Mouse (Mus musculus): ENCODE data around the gene Zbtb3. TPM values are rescaled to one million over a fixed set of nuclear protein-coding genes. Genes with fewer than 3 reads are reported as not detected.

Gene Zbtb3
- polyA plus RNA-seq, 1 experiment: 4.1 TPM

- peaks cover 7% of the 10 kb centered on the region for H3K36me3 ChIP-seq (ENCODE audit: control insufficient read depth, insufficient read depth, low read length, poor library complexity, severe bottlenecking)
- peak within 1 kb of the TSS; percentile 58 for H3K27ac ChIP-seq (ENCODE audit: insufficient read depth, low read length)
- no peaks in the 10 kb centered on the region for H3K27me3 ChIP-seq (ENCODE audit: control insufficient read depth, insufficient read depth, low read length, poor library complexity, severe bottlenecking)
- no peaks in the 10 kb centered on the region for H3K9me3 ChIP-seq (replicated peaks; ENCODE audit: control insufficient read depth, insufficient read depth, low read length, poor library complexity, severe bottlenecking)
- H3K4me3 ChIP-seq (ENCODE audit: low read depth, low read length): peak within 1 kb of the TSS; percentile 62
- H3K4me1 ChIP-seq (ENCODE audit: control insufficient read depth, insufficient read depth, low read length): peaks cover 2% of the 10 kb centered on the region
- TF ChIP-seq EP300 (IDR thresholded peaks at IDR 0.05; ENCODE audit: insufficient read depth, low read depth, low read length) (no peak), POLR2A (IDR thresholded peaks at IDR 0.05; ENCODE audit: insufficient read depth, low read length) (peak; percentile 9)
- H3K9ac ChIP-seq (ENCODE audit: low read depth, poor library complexity, severe bottlenecking): peak within 1 kb of the TSS; percentile 66
Measured at GRCm38 (mm10) chr19:8850402-8850901, 48.1 kb downstream of the Zbtb3 start, which contains the start of gene Lrrn4cl. Lrrn4cl (plus strand) TSS chr19:8850768.

- Histone ChIP-seq H3K36me3 (ENCODE audit: control insufficient read depth, insufficient read depth, low read length, poor library complexity, severe bottlenecking) (peaks cover 2% of the 10 kb centered on the region), H3K4me3 (ENCODE audit: low read depth, low read length) (peak overlapping the region; percentile 46), H3K27ac (ENCODE audit: insufficient read depth, low read length) (no peak overlapping the region), H3K27me3 (ENCODE audit: control insufficient read depth, insufficient read depth, low read length, poor library complexity, severe bottlenecking) (no peaks in the 10 kb centered on the region), H3K9ac (ENCODE audit: low read depth, poor library complexity, severe bottlenecking) (0 out of 2 replicates have a peak overlapping the region, but pooled peaks have one; percentile 9), H3K4me1 (ENCODE audit: control insufficient read depth, insufficient read depth, low read length) (peaks cover 2% of the 10 kb centered on the region), H3K9me3 (replicated peaks; ENCODE audit: control insufficient read depth, insufficient read depth, low read length, poor library complexity, severe bottlenecking) (no peaks in the 10 kb centered on the region)
- no peak for TF ChIP-seq POLR2A (IDR thresholded peaks at IDR 0.05; ENCODE audit: insufficient read depth, low read length)
- TF ChIP-seq CTCF (IDR thresholded peaks at IDR 0.05; ENCODE audit: low read depth, low read length): peak; percentile 47
- no peak for TF ChIP-seq EP300 (IDR thresholded peaks at IDR 0.05; ENCODE audit: insufficient read depth, low read depth, low read length)
Measured at GRCm38 (mm10) chr19:8851639-8852038, 49.3 kb downstream of the Zbtb3 start.

- Histone ChIP-seq H3K27me3 (ENCODE audit: control insufficient read depth, insufficient read depth, low read length, poor library complexity, severe bottlenecking) (no peaks in the 10 kb centered on the region), H3K4me3 (ENCODE audit: low read depth, low read length) (peak overlapping the region; percentile 46), H3K36me3 (ENCODE audit: control insufficient read depth, insufficient read depth, low read length, poor library complexity, severe bottlenecking) (no peaks in the 10 kb centered on the region), H3K9me3 (replicated peaks; ENCODE audit: control insufficient read depth, insufficient read depth, low read length, poor library complexity, severe bottlenecking) (no peaks in the 10 kb centered on the region), H3K4me1 (ENCODE audit: control insufficient read depth, insufficient read depth, low read length) (peaks cover 2% of the 10 kb centered on the region), H3K27ac (ENCODE audit: insufficient read depth, low read length) (no peak overlapping the region), H3K9ac (ENCODE audit: low read depth, poor library complexity, severe bottlenecking) (0 out of 2 replicates have a peak overlapping the region, but pooled peaks have one; percentile 9)
- no peak for TF ChIP-seq EP300 (IDR thresholded peaks at IDR 0.05; ENCODE audit: insufficient read depth, low read depth, low read length)
- no peak for TF ChIP-seq CTCF (IDR thresholded peaks at IDR 0.05; ENCODE audit: low read depth, low read length)
- no peak for TF ChIP-seq POLR2A (IDR thresholded peaks at IDR 0.05; ENCODE audit: insufficient read depth, low read length)
Measured at GRCm38 (mm10) chr19:8852236-8852928, 50.0 kb downstream of the Zbtb3 start.

GRCm38 (mm10) chr19:8853117-8853516, 50.8 kb downstream of the Zbtb3 start:
- no peak overlapping the region for H3K9ac ChIP-seq (ENCODE audit: low read depth, poor library complexity, severe bottlenecking)
- no peaks in the 10 kb centered on the region for H3K4me1 ChIP-seq (ENCODE audit: control insufficient read depth, insufficient read depth, low read length)
- no peak for TF ChIP-seq POLR2A (IDR thresholded peaks at IDR 0.05; ENCODE audit: insufficient read depth, low read length)
- TF ChIP-seq CTCF (IDR thresholded peaks at IDR 0.05; ENCODE audit: low read depth, low read length): no peak
- no peak for TF ChIP-seq EP300 (IDR thresholded peaks at IDR 0.05; ENCODE audit: insufficient read depth, low read depth, low read length)
- H3K9me3 ChIP-seq (replicated peaks; ENCODE audit: control insufficient read depth, insufficient read depth, low read length, poor library complexity, severe bottlenecking): no peaks in the 10 kb centered on the region
- H3K27me3 ChIP-seq (ENCODE audit: control insufficient read depth, insufficient read depth, low read length, poor library complexity, severe bottlenecking): no peaks in the 10 kb centered on the region
- H3K4me3 ChIP-seq (ENCODE audit: low read depth, low read length): no peak overlapping the region
- H3K27ac ChIP-seq (ENCODE audit: insufficient read depth, low read length): no peak overlapping the region
- H3K36me3 ChIP-seq (ENCODE audit: control insufficient read depth, insufficient read depth, low read length, poor library complexity, severe bottlenecking): no peaks in the 10 kb centered on the region

Other genes with a start within 250 kb of the Zbtb3 start
- gene Slc22a8, start 211.3 kb upstream of the Zbtb3 start, polyA plus RNA-seq (2011; ENCODE audit: insufficient read depth, insufficient read length, low read depth, missing spikeins): not detected in 2 replicates
- not detected in 2 replicates for gene Slc22a6, start 184.5 kb upstream of the Zbtb3 start, polyA plus RNA-seq (2011; ENCODE audit: insufficient read depth, insufficient read length, low read depth, missing spikeins)
- gene Chrm1, start 138.8 kb upstream of the Zbtb3 start, polyA plus RNA-seq (2011; ENCODE audit: insufficient read depth, insufficient read length, low read depth, missing spikeins): not detected in 2 replicates
- gene Slc3a2, start 79.2 kb upstream of the Zbtb3 start, polyA plus RNA-seq (2011; ENCODE audit: insufficient read depth, insufficient read length, low read depth, missing spikeins): 170 TPM in 2 replicates
- gene Wdr74, start 66.7 kb upstream of the Zbtb3 start, polyA plus RNA-seq (2011; ENCODE audit: insufficient read depth, insufficient read length, low read depth, missing spikeins): 81.1 and 97.0 TPM in 2 replicates
- 2.2 TPM in 1 of 2 replicates, not detected in the other for gene 1700092M07Rik, start 61.8 kb upstream of the Zbtb3 start, polyA plus RNA-seq (2011; ENCODE audit: insufficient read depth, insufficient read length, low read depth, missing spikeins)
- 45.6 and 47.1 TPM in 2 replicates for gene Stx5a, start 61.1 kb upstream of the Zbtb3 start, polyA plus RNA-seq (2011; ENCODE audit: insufficient read depth, insufficient read length, low read depth, missing spikeins)
- 122 and 200 TPM in 2 replicates for gene Nxf1, start 45.5 kb upstream of the Zbtb3 start, polyA plus RNA-seq (2011; ENCODE audit: insufficient read depth, insufficient read length, low read depth, missing spikeins)
- gene Tmem223, start 31.6 kb upstream of the Zbtb3 start, polyA plus RNA-seq (2011; ENCODE audit: insufficient read depth, insufficient read length, low read depth, missing spikeins): 21.4 and 23.4 TPM in 2 replicates
- gene Tmem179b, start 28.1 kb upstream of the Zbtb3 start, polyA plus RNA-seq (2011; ENCODE audit: insufficient read depth, insufficient read length, low read depth, missing spikeins): 29.0 and 34.5 TPM in 2 replicates
- 17.1 and 17.7 TPM in 2 replicates for gene Taf6l, start 16.1 kb upstream of the Zbtb3 start, polyA plus RNA-seq (2011; ENCODE audit: insufficient read depth, insufficient read length, low read depth, missing spikeins)
- 98.2 and 103 TPM in 2 replicates for gene Polr2g, start 4.0 kb upstream of the Zbtb3 start, polyA plus RNA-seq (2011; ENCODE audit: insufficient read depth, insufficient read length, low read depth, missing spikeins)
- gene Ttc9c, start 16.8 kb downstream of the Zbtb3 start, polyA plus RNA-seq (2011; ENCODE audit: insufficient read depth, insufficient read length, low read depth, missing spikeins): 77.3 and 84.9 TPM in 2 replicates
- gene Hnrnpul2, start 17.5 kb downstream of the Zbtb3 start, polyA plus RNA-seq (2011; ENCODE audit: insufficient read depth, insufficient read length, low read depth, missing spikeins): 105 and 108 TPM in 2 replicates
- 74.8 and 87.2 TPM in 2 replicates for gene AC129217.1, start 27.2 kb downstream of the Zbtb3 start, polyA plus RNA-seq (2011; ENCODE audit: insufficient read depth, insufficient read length, low read depth, missing spikeins)
- 32.3 and 36.2 TPM in 2 replicates for gene Bscl2, start 34.9 kb downstream of the Zbtb3 start, polyA plus RNA-seq (2011; ENCODE audit: insufficient read depth, insufficient read length, low read depth, missing spikeins)
- gene Gng3, start 36.6 kb downstream of the Zbtb3 start, polyA plus RNA-seq (2011; ENCODE audit: insufficient read depth, insufficient read length, low read depth, missing spikeins): 28.3 and 29.7 TPM in 2 replicates
- gene Lrrn4cl, start 48.2 kb downstream of the Zbtb3 start, polyA plus RNA-seq (2011; ENCODE audit: insufficient read depth, insufficient read length, low read depth, missing spikeins): 1.3 and 2.1 TPM in 2 replicates
- 189 and 201 TPM in 2 replicates for gene Ubxn1, start 68.9 kb downstream of the Zbtb3 start, polyA plus RNA-seq (2011; ENCODE audit: insufficient read depth, insufficient read length, low read depth, missing spikeins)
- 14.4 and 14.9 TPM in 2 replicates for gene Uqcc3, start 78.4 kb downstream of the Zbtb3 start, polyA plus RNA-seq (2011; ENCODE audit: insufficient read depth, insufficient read length, low read depth, missing spikeins)
- gene Lbhd1, start 81.2 kb downstream of the Zbtb3 start, polyA plus RNA-seq (2011; ENCODE audit: insufficient read depth, insufficient read length, low read depth, missing spikeins): 10.1 and 13.4 TPM in 2 replicates
- gene Gm49403, start 81.4 kb downstream of the Zbtb3 start, polyA plus RNA-seq (2011; ENCODE audit: insufficient read depth, insufficient read length, low read depth, missing spikeins): not detected in 2 replicates
- gene 1810009A15Rik, start 86.3 kb downstream of the Zbtb3 start, polyA plus RNA-seq (2011; ENCODE audit: insufficient read depth, insufficient read length, low read depth, missing spikeins): 162 and 172 TPM in 2 replicates
- gene Gm49416, start 86.4 kb downstream of the Zbtb3 start, polyA plus RNA-seq (2011; ENCODE audit: insufficient read depth, insufficient read length, low read depth, missing spikeins): 11.9 and 24.8 TPM in 2 replicates
- gene Ints5, start 90.5 kb downstream of the Zbtb3 start, polyA plus RNA-seq (2011; ENCODE audit: insufficient read depth, insufficient read length, low read depth, missing spikeins): 23.1 and 26.7 TPM in 2 replicates
- gene Ganab, start 95.5 kb downstream of the Zbtb3 start, polyA plus RNA-seq (2011; ENCODE audit: insufficient read depth, insufficient read length, low read depth, missing spikeins): 183 and 184 TPM in 2 replicates
- gene B3gat3, start 117.8 kb downstream of the Zbtb3 start, polyA plus RNA-seq (2011; ENCODE audit: insufficient read depth, insufficient read length, low read depth, missing spikeins): 26.6 and 26.8 TPM in 2 replicates
- gene Rom1, start 126.8 kb downstream of the Zbtb3 start, polyA plus RNA-seq (2011; ENCODE audit: insufficient read depth, insufficient read length, low read depth, missing spikeins): 1.6 and 2.2 TPM in 2 replicates
- gene Eml3, start 127.0 kb downstream of the Zbtb3 start, polyA plus RNA-seq (2011; ENCODE audit: insufficient read depth, insufficient read length, low read depth, missing spikeins): 19.2 and 20.4 TPM in 2 replicates
- 106 and 108 TPM in 2 replicates for gene Mta2, start 139.3 kb downstream of the Zbtb3 start, polyA plus RNA-seq (2011; ENCODE audit: insufficient read depth, insufficient read length, low read depth, missing spikeins)
- gene Tut1, start 151.3 kb downstream of the Zbtb3 start, polyA plus RNA-seq (2011; ENCODE audit: insufficient read depth, insufficient read length, low read depth, missing spikeins): 26.4 and 30.1 TPM in 2 replicates
- gene Eef1g, start 164.5 kb downstream of the Zbtb3 start, polyA plus RNA-seq (2011; ENCODE audit: insufficient read depth, insufficient read length, low read depth, missing spikeins): 1,175 and 1,274 TPM in 2 replicates
- 162 and 163 TPM in 2 replicates for gene Ahnak, start 186.7 kb downstream of the Zbtb3 start, polyA plus RNA-seq (2011; ENCODE audit: insufficient read depth, insufficient read length, low read depth, missing spikeins)